Mouse (Mus musculus): ENCODE data around the gene Zp1. TPM values are rescaled to one million over a fixed set of nuclear protein-coding genes. Genes with fewer than 3 reads are reported as not detected.

The Zp1 gene
- polyA plus RNA-seq, 1 experiment, result not detected

DNA sequence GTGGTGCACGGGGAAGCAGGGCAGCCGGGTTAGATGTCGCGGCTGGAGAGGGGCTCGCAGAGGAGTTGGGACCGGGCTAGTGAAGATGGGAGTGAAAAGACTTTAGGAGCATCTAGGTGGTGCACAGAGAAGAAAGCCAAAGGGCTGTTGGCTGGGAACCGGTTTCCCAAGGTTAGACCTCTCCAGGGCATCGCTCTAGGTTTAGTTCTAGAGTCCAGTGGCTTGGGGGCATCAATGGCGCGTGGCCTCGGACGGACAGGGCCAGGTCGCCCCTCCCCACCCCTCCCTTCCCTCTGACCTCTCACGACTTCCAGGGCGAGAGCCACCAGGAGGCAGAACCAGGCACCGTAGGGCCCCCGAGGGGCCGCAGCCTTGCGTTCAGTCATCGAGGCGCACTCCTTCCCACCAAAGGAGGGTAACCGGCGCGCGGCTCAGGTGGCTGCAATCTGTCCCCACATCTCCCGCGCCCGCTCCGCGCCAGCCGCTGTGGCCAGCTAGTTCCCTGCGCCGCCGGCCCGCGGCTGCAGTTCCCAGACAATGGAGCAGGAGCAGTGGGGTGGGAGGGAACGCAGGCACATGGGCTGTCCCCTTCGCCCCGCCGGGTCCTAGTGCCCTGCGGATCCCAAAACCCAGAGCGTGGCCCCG, 51.1 kb downstream of the Zp1 start:
- Histone ChIP-seq H3K4me3 (ENCODE audit: low read depth, low read length) (peak overlapping the region; percentile 69), H3K27ac (ENCODE audit: insufficient read depth, low read length) (no peak overlapping the region), H3K9ac (ENCODE audit: low read depth, poor library complexity, severe bottlenecking) (peak overlapping the region; percentile 62), H3K4me1 (ENCODE audit: control insufficient read depth, insufficient read depth, low read length) (no peaks in the 10 kb centered on the region), H3K9me3 (replicated peaks; ENCODE audit: control insufficient read depth, insufficient read depth, low read length, poor library complexity, severe bottlenecking) (no peaks in the 10 kb centered on the region), H3K36me3 (ENCODE audit: control insufficient read depth, insufficient read depth, low read length, poor library complexity, severe bottlenecking) (no peaks in the 10 kb centered on the region), H3K27me3 (ENCODE audit: control insufficient read depth, insufficient read depth, low read length, poor library complexity, severe bottlenecking) (no peaks in the 10 kb centered on the region)
- TF ChIP-seq POLR2A (IDR thresholded peaks at IDR 0.05; ENCODE audit: insufficient read depth, low read length) (peak; percentile 55), CTCF (IDR thresholded peaks at IDR 0.05; ENCODE audit: low read depth, low read length) (no peak)

DNA sequence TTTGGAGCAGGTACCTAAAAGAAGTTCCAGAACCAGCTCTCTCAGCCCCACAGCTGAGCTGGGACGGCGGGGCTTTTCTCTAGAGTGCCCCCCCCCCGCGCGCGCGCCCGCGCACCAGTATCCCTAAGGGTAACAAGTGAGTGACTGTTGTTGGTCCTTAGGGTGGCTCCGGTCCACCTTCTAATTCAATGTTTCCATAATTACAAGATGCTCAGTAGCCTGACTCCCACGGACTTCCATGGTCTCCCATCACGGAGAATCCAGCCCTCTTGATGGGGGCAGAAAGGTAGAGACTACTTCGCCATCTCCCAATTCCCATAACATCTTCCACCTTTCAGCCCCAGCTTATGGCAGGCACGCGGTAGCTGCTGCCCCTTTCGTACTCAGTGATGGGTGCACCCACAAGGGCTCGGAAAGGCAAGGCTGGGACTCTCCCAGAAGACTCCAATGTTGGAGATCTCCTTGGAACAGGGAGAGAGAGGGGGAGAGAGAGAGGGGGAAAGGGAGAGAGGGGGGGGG, 51.8 kb downstream of the Zp1 start:
- peak overlapping the region; percentile 69 for H3K4me3 ChIP-seq (ENCODE audit: low read depth, low read length)
- no peaks in the 10 kb centered on the region for H3K27me3 ChIP-seq (ENCODE audit: control insufficient read depth, insufficient read depth, low read length, poor library complexity, severe bottlenecking)
- no peaks in the 10 kb centered on the region for H3K36me3 ChIP-seq (ENCODE audit: control insufficient read depth, insufficient read depth, low read length, poor library complexity, severe bottlenecking)
- peak overlapping the region; percentile 62 for H3K9ac ChIP-seq (ENCODE audit: low read depth, poor library complexity, severe bottlenecking)
- H3K4me1 ChIP-seq (ENCODE audit: control insufficient read depth, insufficient read depth, low read length), result no peaks in the 10 kb centered on the region
- H3K9me3 ChIP-seq (replicated peaks; ENCODE audit: control insufficient read depth, insufficient read depth, low read length, poor library complexity, severe bottlenecking), result no peaks in the 10 kb centered on the region
- H3K27ac ChIP-seq (ENCODE audit: insufficient read depth, low read length), result no peak overlapping the region
- TF ChIP-seq EP300 (IDR thresholded peaks at IDR 0.05; ENCODE audit: insufficient read depth, low read depth, low read length) (no peak), POLR2A (IDR thresholded peaks at IDR 0.05; ENCODE audit: insufficient read depth, low read length) (no peak), CTCF (IDR thresholded peaks at IDR 0.05; ENCODE audit: low read depth, low read length) (no peak)

DNA sequence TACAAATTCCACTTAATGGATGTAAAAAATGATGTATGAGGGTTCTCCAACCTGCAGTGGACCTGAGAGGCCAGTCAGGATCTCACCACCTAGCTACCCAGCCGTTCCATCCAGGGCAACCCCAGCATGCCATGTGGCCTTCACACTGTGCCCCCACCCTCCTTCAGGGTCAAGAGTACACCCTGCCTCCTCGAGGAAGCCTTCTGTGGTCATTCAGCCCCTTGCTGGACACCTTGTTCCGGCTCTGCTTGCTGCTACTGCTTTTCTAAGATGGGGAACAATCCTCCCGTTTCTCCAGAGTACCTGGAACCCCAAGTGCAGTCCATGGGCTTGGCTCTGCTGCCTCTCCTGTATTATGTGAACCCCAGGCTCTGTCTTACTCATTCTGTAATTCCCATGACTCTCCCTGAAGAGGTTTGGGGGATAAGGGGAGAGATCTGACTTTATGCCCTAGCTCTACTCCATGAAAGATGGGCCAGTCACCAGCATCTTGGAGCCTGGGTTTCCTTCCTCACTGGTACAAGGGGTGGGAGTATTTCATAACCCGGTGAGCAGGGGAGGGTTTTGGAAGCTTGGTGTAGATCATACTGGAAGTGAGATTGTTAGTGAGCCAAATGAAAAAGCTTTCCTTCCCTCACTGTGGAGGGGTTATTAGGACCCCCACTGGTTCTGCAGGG, 52.3 kb downstream of the Zp1 start:
- Histone ChIP-seq H3K4me1 (ENCODE audit: control insufficient read depth, insufficient read depth, low read length) (no peaks in the 10 kb centered on the region), H3K9me3 (replicated peaks; ENCODE audit: control insufficient read depth, insufficient read depth, low read length, poor library complexity, severe bottlenecking) (no peaks in the 10 kb centered on the region), H3K36me3 (ENCODE audit: control insufficient read depth, insufficient read depth, low read length, poor library complexity, severe bottlenecking) (no peaks in the 10 kb centered on the region), H3K27ac (ENCODE audit: insufficient read depth, low read length) (no peak overlapping the region), H3K4me3 (ENCODE audit: low read depth, low read length) (0 out of 2 replicates have a peak overlapping the region, but pooled peaks have one; percentile 23), H3K27me3 (ENCODE audit: control insufficient read depth, insufficient read depth, low read length, poor library complexity, severe bottlenecking) (no peaks in the 10 kb centered on the region), H3K9ac (ENCODE audit: low read depth, poor library complexity, severe bottlenecking) (peak overlapping the region; percentile 62; the same call in 1 of the 2 replicates)
- TF ChIP-seq POLR2A (IDR thresholded peaks at IDR 0.05; ENCODE audit: insufficient read depth, low read length), result no peak
- no peak for TF ChIP-seq EP300 (IDR thresholded peaks at IDR 0.05; ENCODE audit: insufficient read depth, low read depth, low read length)
- no peak for TF ChIP-seq CTCF (IDR thresholded peaks at IDR 0.05; ENCODE audit: low read depth, low read length)

- H3K27me3 ChIP-seq (ENCODE audit: control insufficient read depth, insufficient read depth, low read length, poor library complexity, severe bottlenecking), result no peaks in the 10 kb centered on the region
- no peaks in the 10 kb centered on the region for H3K36me3 ChIP-seq (ENCODE audit: control insufficient read depth, insufficient read depth, low read length, poor library complexity, severe bottlenecking)
- TF ChIP-seq EP300 (IDR thresholded peaks at IDR 0.05; ENCODE audit: insufficient read depth, low read depth, low read length) (no peak), CTCF (IDR thresholded peaks at IDR 0.05; ENCODE audit: low read depth, low read length) (no peak), POLR2A (IDR thresholded peaks at IDR 0.05; ENCODE audit: insufficient read depth, low read length) (no peak)
Observed at GRCm38 (mm10) chr19:10866351-10866750, 54.1 kb downstream of the Zp1 start.

More at GRCm38 (mm10) chr19:10866351-10866750, 54.1 kb downstream of the Zp1 start:
- no peaks in the 10 kb centered on the region for H3K9me3 ChIP-seq (replicated peaks; ENCODE audit: control insufficient read depth, insufficient read depth, low read length, poor library complexity, severe bottlenecking)
- H3K27ac ChIP-seq (ENCODE audit: insufficient read depth, low read length), result no peak overlapping the region
- no peak overlapping the region for H3K4me3 ChIP-seq (ENCODE audit: low read depth, low read length)
- H3K9ac ChIP-seq (ENCODE audit: low read depth, poor library complexity, severe bottlenecking), result no peak overlapping the region
- H3K4me1 ChIP-seq (ENCODE audit: control insufficient read depth, insufficient read depth, low read length), result no peaks in the 10 kb centered on the region

Other genes starting within 250 kb of the Zp1 start
- gene Pga5, start 242.6 kb downstream of the Zp1 start, polyA plus RNA-seq (2011; ENCODE audit: insufficient read depth, insufficient read length, low read depth, missing spikeins), result 2.9 and 4.1 TPM in 2 replicates
- 11.5 and 12.3 TPM in 2 replicates for gene Vps37c, start 231.9 kb downstream of the Zp1 start, polyA plus RNA-seq (2011; ENCODE audit: insufficient read depth, insufficient read length, low read depth, missing spikeins)
- gene Cd5, start 181.6 kb downstream of the Zp1 start, polyA plus RNA-seq (2011; ENCODE audit: insufficient read depth, insufficient read length, low read depth, missing spikeins), result not detected in 2 replicates
- gene Cd6, start 90.6 kb downstream of the Zp1 start, polyA plus RNA-seq (2011; ENCODE audit: insufficient read depth, insufficient read length, low read depth, missing spikeins), result not detected in 2 replicates
- not detected in 2 replicates for gene Slc15a3, start 80.9 kb downstream of the Zp1 start, polyA plus RNA-seq (2011; ENCODE audit: insufficient read depth, insufficient read length, low read depth, missing spikeins)
- 16.5 and 17.2 TPM in 2 replicates for gene Tmem132a, start 50.7 kb downstream of the Zp1 start, polyA plus RNA-seq (2011; ENCODE audit: insufficient read depth, insufficient read length, low read depth, missing spikeins)
- gene Tmem109, start 38.6 kb downstream of the Zp1 start, polyA plus RNA-seq (2011; ENCODE audit: insufficient read depth, insufficient read length, low read depth, missing spikeins), result 16.3 and 20.1 TPM in 2 replicates
- gene Prpf19, start 25.4 kb downstream of the Zp1 start, polyA plus RNA-seq (2011; ENCODE audit: insufficient read depth, insufficient read length, low read depth, missing spikeins), result 131 and 148 TPM in 2 replicates
- not detected in 2 replicates for gene Ptgdr2, start 16.5 kb upstream of the Zp1 start, polyA plus RNA-seq (2011; ENCODE audit: insufficient read depth, insufficient read length, low read depth, missing spikeins)
- gene Ccdc86, start 28.6 kb upstream of the Zp1 start, polyA plus RNA-seq (2011; ENCODE audit: insufficient read depth, insufficient read length, low read depth, missing spikeins), result 16.9 and 17.8 TPM in 2 replicates
- gene Ms4a10, start 54.0 kb upstream of the Zp1 start, polyA plus RNA-seq (2011; ENCODE audit: insufficient read depth, insufficient read length, low read depth, missing spikeins), result not detected in 2 replicates
- not detected in 2 replicates for gene Ms4a15, start 72.6 kb upstream of the Zp1 start, polyA plus RNA-seq (2011; ENCODE audit: insufficient read depth, insufficient read length, low read depth, missing spikeins)
- gene Ms4a18, start 97.4 kb upstream of the Zp1 start, polyA plus RNA-seq (2011; ENCODE audit: insufficient read depth, insufficient read length, low read depth, missing spikeins), result not detected in 2 replicates
- gene Ms4a8a, start 160.5 kb upstream of the Zp1 start, polyA plus RNA-seq (2011; ENCODE audit: insufficient read depth, insufficient read length, low read depth, missing spikeins), result not detected in 2 replicates
- gene 1700017D01Rik, start 210.2 kb upstream of the Zp1 start, polyA plus RNA-seq (2011; ENCODE audit: insufficient read depth, insufficient read length, low read depth, missing spikeins), result not detected in 2 replicates
- not detected in 2 replicates for gene 1700025F22Rik, start 244.7 kb upstream of the Zp1 start, polyA plus RNA-seq (2011; ENCODE audit: insufficient read depth, insufficient read length, low read depth, missing spikeins)